Mouse (Mus musculus) inflammation-experienced regulatory T-cells, adult 6 months (primary cell): ENCODE data around the gene Acsl4. TPM values are rescaled to one million over a fixed set of nuclear protein-coding genes. Genes with fewer than 3 reads are reported as not detected.

Experiments
- ATAC-seq: one replicate; pipeline ENCODE4 v1.8.0; 2017
- polyA plus RNA-seq, 3 experiments: library from polyadenylated mRNA; unstranded; fragments of 100-300 nt; shearing (Covaris generic); gene quantifications; one replicate each; pipeline ENCODE4 v1.2.1; 2017

The Acsl4 gene
- polyA plus RNA-seq, 3 experiments from 2014 or later, result 44.3 to 52.9 (median 45.9) TPM

GRCm38 (mm10) chrX:142336207-142336606 is 54.1 kb downstream of the Acsl4 start:
- no peak for ATAC-seq

DNA sequence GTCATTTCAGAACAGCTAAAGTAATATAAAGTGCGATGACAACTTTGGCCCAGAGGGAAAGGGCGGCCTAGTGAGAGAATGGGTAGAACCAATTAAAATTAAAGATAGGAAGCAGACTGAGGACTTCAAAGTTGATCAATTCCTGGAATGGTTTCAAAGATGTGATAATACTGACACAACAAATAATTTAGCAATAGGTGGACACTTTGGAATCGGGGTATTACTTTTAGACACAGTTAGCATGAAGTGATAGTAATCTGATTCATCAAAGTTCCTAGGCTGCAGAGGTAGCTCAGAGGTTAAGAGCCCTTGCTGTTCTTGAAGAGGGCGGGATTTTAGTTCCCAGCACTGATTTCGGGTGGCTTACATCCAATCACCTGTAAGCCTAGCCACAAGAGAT is 54.8 kb downstream of the Acsl4 start:
- no peak for ATAC-seq

- no peak for ATAC-seq
Measured at GRCm38 (mm10) chrX:142325760-142326159, 64.6 kb downstream of the Acsl4 start.

GRCm38 (mm10) chrX:142316106-142316505 is 74.2 kb downstream of the Acsl4 start:
- no peak for ATAC-seq

DNA sequence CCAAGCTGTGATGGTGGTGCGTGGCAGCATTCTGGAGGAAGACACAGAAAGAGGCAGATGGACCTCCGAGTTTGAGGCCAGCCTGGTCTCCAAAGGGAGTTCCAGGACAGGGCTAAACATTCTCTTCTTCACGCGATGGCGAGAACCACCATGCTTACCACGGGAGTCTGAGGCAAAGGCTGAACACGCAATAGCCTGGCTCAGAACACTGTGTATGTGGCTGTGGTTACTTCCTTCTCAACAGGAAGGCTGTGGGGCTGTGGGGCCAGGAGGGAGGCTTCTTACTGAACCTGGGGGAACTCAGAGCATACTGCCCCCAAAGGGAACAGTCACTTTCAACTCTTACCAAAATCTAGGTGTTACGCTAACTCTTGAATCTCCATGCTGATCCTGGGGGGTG is 75.1 kb downstream of the Acsl4 start:
- ATAC-seq, result no peak

GRCm38 (mm10) chrX:142314307-142315024 is 75.9 kb downstream of the Acsl4 start:
- no peak for ATAC-seq

GRCm38 (mm10) chrX:142310431-142310830 is 79.9 kb downstream of the Acsl4 start:
- no peak for ATAC-seq

DNA sequence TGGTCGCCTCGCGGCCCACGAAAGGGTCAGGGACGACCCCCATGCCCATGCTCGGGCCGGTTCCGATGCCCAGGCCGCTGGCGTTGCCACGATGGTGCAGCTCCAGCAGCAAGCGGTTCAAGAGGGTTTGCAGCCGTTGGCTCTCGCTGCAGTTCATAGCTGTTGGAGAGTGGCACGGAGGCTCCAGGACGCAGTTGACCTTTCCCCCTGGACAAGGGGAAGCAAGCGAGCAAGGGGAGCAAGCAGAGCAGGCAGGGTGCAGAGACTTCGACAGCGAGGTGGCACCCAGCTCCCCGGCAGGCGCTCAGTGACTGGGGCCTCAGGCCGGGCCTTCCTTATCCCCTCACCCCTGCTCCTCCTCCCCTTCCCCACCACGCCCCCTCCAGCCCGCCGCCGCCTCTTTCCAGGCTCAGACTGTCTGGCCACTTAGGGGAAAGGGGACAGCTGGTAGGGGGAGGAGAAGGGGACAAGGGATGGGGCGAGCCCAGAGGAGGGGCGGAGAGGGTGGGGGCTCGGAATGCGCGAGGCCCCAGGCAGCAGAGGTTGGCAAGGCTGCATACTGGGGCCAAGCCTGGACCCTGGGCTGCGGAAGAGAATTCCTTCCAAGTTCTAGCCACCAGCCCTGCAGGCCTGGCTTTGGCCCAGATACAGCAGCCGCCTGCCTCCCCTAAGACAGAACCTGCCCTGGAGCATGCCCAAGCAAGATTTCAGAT is 84.3 kb downstream of the Acsl4 start, which contains the start of gene Kcne1l:
Kcne1l (minus strand) TSS at position 426 of the 713 bp plus-strand sequence.
- ATAC-seq, result no peak

- no peak for ATAC-seq
Measured at GRCm38 (mm10) chrX:142305010-142305868, 85.1 kb downstream of the Acsl4 start.

GRCm38 (mm10) chrX:142304592-142304991 is 85.7 kb downstream of the Acsl4 start:
- no peak for ATAC-seq

DNA sequence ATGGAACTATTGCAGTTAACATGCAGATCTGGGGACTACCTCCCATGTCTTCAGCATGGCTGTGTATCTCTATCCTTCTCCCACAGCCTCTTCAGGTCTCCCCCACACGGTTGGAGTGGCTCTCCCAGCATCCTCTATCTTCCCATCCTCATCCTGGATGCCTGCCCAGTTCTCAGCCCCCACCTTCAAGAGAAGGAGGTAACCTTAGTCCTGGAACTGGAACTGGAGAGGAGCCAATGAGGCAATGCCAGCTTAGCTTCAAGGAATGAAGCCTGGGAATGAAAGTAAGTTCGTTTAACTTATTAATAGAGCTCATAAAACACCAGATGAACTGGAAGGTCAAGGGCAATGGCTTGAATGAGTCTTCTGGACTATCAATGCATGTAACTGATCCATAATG is 86.9 kb downstream of the Acsl4 start:
- no peak for ATAC-seq

GRCm38 (mm10) chrX:142285905-142286304 is 104.4 kb downstream of the Acsl4 start:
- ATAC-seq, result no peak

DNA sequence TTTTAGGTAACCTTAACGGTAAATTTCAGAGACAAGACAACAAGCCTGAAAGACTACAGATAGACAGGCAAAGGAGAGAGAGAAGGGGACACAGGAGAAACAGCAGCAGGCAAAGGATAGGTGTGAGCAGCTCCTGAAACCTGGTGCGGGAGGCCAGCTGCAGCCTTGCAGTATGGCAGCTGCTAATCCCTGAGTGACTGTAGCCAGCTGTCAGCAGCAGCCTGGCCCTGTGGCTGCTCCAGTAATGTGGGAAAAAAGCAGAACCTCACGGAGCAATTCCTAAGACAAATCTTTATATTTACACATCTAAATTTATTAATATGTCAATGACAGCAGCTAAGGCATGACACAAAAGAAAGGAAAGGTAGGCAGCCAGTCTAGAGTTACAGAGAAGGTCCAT is 113.8 kb downstream of the Acsl4 start:
- no peak for ATAC-seq

- ATAC-seq, result no peak
Measured at GRCm38 (mm10) chrX:142276031-142276430, 114.3 kb downstream of the Acsl4 start.

Other genes with a start within 250 kb of the Acsl4 start
- gene Gucy2f, start 193.6 kb downstream of the Acsl4 start, polyA plus RNA-seq, result under 1 TPM in 1 of 3 experiments, not detected in 2; 0.05 TPM
- gene Nxt2, start 163.8 kb downstream of the Acsl4 start, polyA plus RNA-seq, result 10 to 100 TPM in 1 of 3 experiments, 1 to 10 TPM in 2; 6.5 to 11.0 (median 6.5) TPM
- gene Kcne1l, start 84.2 kb downstream of the Acsl4 start, polyA plus RNA-seq, result not detected